Mouse (Mus musculus) kidney, postnatal 0 days (tissue): ENCODE measurements around the gene Cdh3. TPM values are rescaled to one million over a fixed set of nuclear protein-coding genes. Genes with fewer than 3 reads are reported as not detected.
A peak's percentile ranks its signal among the peaks of the same experiment; 100 is the strongest.
"Not testable (repeated sequence)": the region's sequence is repeated elsewhere in the genome, so short reads cannot be mapped to it uniquely, and the experiment has no call there.

Source experiments
- ATAC-seq: fragments of 200-750 bp; cut with Nextera tagmentation; replicated peaks from 2 replicates; pipeline ENCODE4 v1.8.0; 2017; ENCODE audit warnings: low read depth, moderate number of reproducible peaks, moderate TSS enrichment, moderate library complexity; ENCODE audit not compliant: low FRiP score
- DNase-seq: peaks from one replicate; pipeline ENCODE4 v3.0.0-alpha.2; 2016; ENCODE audit warnings: low spot score
- H3K27ac ChIP-seq: fragments of 300-500 bp; sonication (generic); 2 replicates; pipeline ENCODE4 v1.5.1; 2014; ENCODE audit warnings: mild to moderate bottlenecking
- H3K27me3 ChIP-seq: fragments of 300-500 bp; sonication (generic); 2 replicates; pipeline ENCODE4 v1.6.1; 2014; ENCODE audit warnings: low read length, mixed read lengths; ENCODE audit not compliant: insufficient read depth
- H3K36me3 ChIP-seq: fragments of 300-500 bp; sonication (generic); 2 replicates; pipeline ENCODE4 v1.6.1; 2014; ENCODE audit warnings: low read length, mixed read lengths; ENCODE audit not compliant: insufficient read depth
- H3K4me1 ChIP-seq: fragments of 300-500 bp; sonication (generic); replicated peaks from 2 replicates; pipeline ENCODE4 v1.6.1; 2014; ENCODE audit warnings: antibody characterized with exemption, low read length, mixed read lengths; ENCODE audit not compliant: insufficient read depth
- H3K4me2 ChIP-seq: fragments of 300-500 bp; sonication (generic); 2 replicates; pipeline ENCODE4 v1.6.1; 2014; ENCODE audit warnings: mild to moderate bottlenecking, low read length, moderate library complexity, mixed read lengths
- H3K4me3 ChIP-seq: fragments of 300-500 bp; sonication (generic); replicated peaks from 2 replicates; pipeline ENCODE4 v1.5.1; 2014; ENCODE audit warnings: low read depth, low read length
- H3K9ac ChIP-seq: fragments of 300-500 bp; sonication (generic); 2 replicates; pipeline ENCODE4 v1.6.1; 2014; ENCODE audit warnings: low read depth, low read length
- H3K9me3 ChIP-seq: fragments of 300-500 bp; sonication (generic); replicated peaks from 2 replicates; pipeline ENCODE4 v1.6.1; 2016; ENCODE audit warnings: low read length, inconsistent platforms, mixed read lengths
- CTCF ChIP-seq: IDR thresholded peaks from 2 replicates; pipeline ENCODE4 v1.5.1; 2016; ENCODE audit warnings: antibody characterized with exemption, low read depth, mild to moderate bottlenecking, moderate library complexity
- WGBS: fragments of 180-500 bp; shearing (Covaris S2); extraction: QIAGEN DNeasy Blood & Tissue Kit; methylation state at CpG from one replicate; pipeline ENCODE4 v1.1.7; 2014; 5-methylcytosine and 5-hydroxymethylcytosine counted together
- polyA plus RNA-seq: library from polyadenylated mRNA; unstranded; fragments of >200 nt; fragmentation: Nextera tagmentation; extraction: Ambion mirVana; gene quantifications from 2 replicates; pipeline ENCODE4 v1.2.1, GENCODE M21; 2015

Cdh3 gene
- polyA plus RNA-seq, 1 experiment from 2014 or later: 20.9 TPM

GRCm38 (mm10) chr8:106561097-106561865, 50.6 kb downstream of the Cdh3 start:
- no peaks in the 10 kb centered on the region for H3K36me3 ChIP-seq
- TF ChIP-seq CTCF: peak; percentile 93
- H3K9ac ChIP-seq: no peak overlapping the region
- H3K27me3 ChIP-seq: no peaks in the 10 kb centered on the region
- no peak overlapping the region for H3K4me3 ChIP-seq
- H3K4me2 ChIP-seq: no peak overlapping the region
- ATAC-seq: peak; percentile 94
- peak; percentile 83 for DNase-seq
- H3K9me3 ChIP-seq: no peaks in the 10 kb centered on the region
- WGBS: 17% methylated on average over 21 of the region's 21 CpGs
- no peaks in the 10 kb centered on the region for H3K4me1 ChIP-seq
- H3K27ac ChIP-seq: no peak overlapping the region

- H3K4me2 ChIP-seq: no peak overlapping the region
- 0 out of 2 replicates have a peak overlapping the region, but pooled peaks have one; percentile 15 for H3K27ac ChIP-seq
- no peak overlapping the region for H3K4me3 ChIP-seq
- H3K9ac ChIP-seq: no peak overlapping the region
- ATAC-seq (no peak), DNase-seq (no peak)
- no peaks in the 10 kb centered on the region for H3K9me3 ChIP-seq
- H3K36me3 ChIP-seq: no peaks in the 10 kb centered on the region
- no peaks in the 10 kb centered on the region for H3K27me3 ChIP-seq
- TF ChIP-seq CTCF: no peak
- no peaks in the 10 kb centered on the region for H3K4me1 ChIP-seq
- 79% methylated on average over 3 of the region's 3 CpGs for WGBS
These were observed 53.0 kb downstream of the Cdh3 start for GRCm38 (mm10) chr8:106563691-106564182.

GRCm38 (mm10) chr8:106569006-106569405, 58.3 kb downstream of the Cdh3 start:
- DNase-seq (no peak), ATAC-seq (no peak)
- H3K36me3 ChIP-seq: no peaks in the 10 kb centered on the region
- H3K27me3 ChIP-seq: no peaks in the 10 kb centered on the region
- no peak overlapping the region for H3K4me3 ChIP-seq
- WGBS: 84% methylated on average over 7 of the region's 7 CpGs
- no peak overlapping the region for H3K9ac ChIP-seq
- TF ChIP-seq CTCF: no peak
- no peak overlapping the region for H3K27ac ChIP-seq
- H3K9me3 ChIP-seq: no peaks in the 10 kb centered on the region
- no peaks in the 10 kb centered on the region; the same call in 1 of the 2 replicates for H3K4me1 ChIP-seq
- H3K4me2 ChIP-seq: no peak overlapping the region

GRCm38 (mm10) chr8:106570386-106570785, 59.7 kb downstream of the Cdh3 start:
- ATAC-seq (peak; percentile 65), DNase-seq (no peak)
- no peak overlapping the region for H3K4me2 ChIP-seq
- H3K9me3 ChIP-seq: no peaks in the 10 kb centered on the region
- H3K4me3 ChIP-seq: no peak overlapping the region
- no peaks in the 10 kb centered on the region; the same call in 1 of the 2 replicates for H3K4me1 ChIP-seq
- no peak overlapping the region for H3K9ac ChIP-seq
- H3K27ac ChIP-seq: peak overlapping the region; percentile 57
- no peaks in the 10 kb centered on the region for H3K36me3 ChIP-seq
- WGBS: 51% methylated on average over 4 of the region's 4 CpGs
- H3K27me3 ChIP-seq: no peaks in the 10 kb centered on the region
- TF ChIP-seq CTCF: no peak

GRCm38 (mm10) chr8:106571551-106572172, 61.0 kb downstream of the Cdh3 start:
- Histone ChIP-seq H3K36me3 (no peaks in the 10 kb centered on the region), H3K4me2 (no peak overlapping the region), H3K9ac (no peak overlapping the region), H3K27me3 (no peaks in the 10 kb centered on the region), H3K4me1 (no peaks in the 10 kb centered on the region; the same call in 1 of the 2 replicates), H3K4me3 (no peak overlapping the region), H3K9me3 (no peaks in the 10 kb centered on the region), H3K27ac (peak overlapping the region; percentile 57; the same call in 1 of the 2 replicates)
- 61% methylated on average over 5 of the region's 5 CpGs for WGBS
- DNase-seq: no peak
- no peak for ATAC-seq
- TF ChIP-seq CTCF: no peak

- not testable (repeated sequence) for H3K4me1 ChIP-seq, H3K36me3 ChIP-seq, H3K9ac ChIP-seq, H3K4me3 ChIP-seq, H3K9me3 ChIP-seq, DNase-seq, ATAC-seq, H3K4me2 ChIP-seq, H3K27me3 ChIP-seq
- WGBS: 68% methylated on average over 1 of the region's 1 CpGs
- H3K27ac ChIP-seq: 0 out of 2 replicates have a peak overlapping the region, but pooled peaks have one; percentile 57
These were observed 61.5 kb downstream of the Cdh3 start for GRCm38 (mm10) chr8:106572175-106572574.

GRCm38 (mm10) chr8:106573168-106573567, 62.5 kb downstream of the Cdh3 start, which contains the start of gene Gm10073:
Gene Gm10073, minus strand, starts transcription at chr8:106573461.
- H3K4me2 ChIP-seq, H3K4me3 ChIP-seq, H3K36me3 ChIP-seq, ATAC-seq, DNase-seq, H3K27ac ChIP-seq, H3K4me1 ChIP-seq, H3K9ac ChIP-seq, H3K9me3 ChIP-seq, H3K27me3 ChIP-seq: not testable (repeated sequence)
- WGBS: 38% methylated on average over 20 of the region's 20 CpGs
